Mouse (Mus musculus) myocyte (in vitro differentiated cells): ENCODE measurements around the gene Tbc1d10c. TPM values are rescaled to one million over a fixed set of nuclear protein-coding genes. Genes with fewer than 3 reads are reported as not detected.

ENCODE experiments used
- H3K27me3 ChIP-seq: one replicate; pipeline ENCODE4 v1.6.1; 2011; ENCODE audit not compliant: control insufficient read depth, insufficient read depth, insufficient read length
- H3K36me3 ChIP-seq: one replicate; pipeline ENCODE4 v1.6.1; 2011; ENCODE audit not compliant: control insufficient read depth, insufficient read depth
- H3K4me2 ChIP-seq: one replicate; pipeline ENCODE4 v1.6.1; 2011; ENCODE audit warnings: low read depth, control low read depth
- H3K4me3 ChIP-seq: one replicate; pipeline ENCODE4 v1.5.1; 2011; ENCODE audit warnings: mild to moderate bottlenecking, control low read depth, moderate library complexity
- H3K79me2 ChIP-seq: one replicate; pipeline ENCODE4 v1.6.1; 2011; ENCODE audit not compliant: control insufficient read depth, insufficient read depth
- H3ac ChIP-seq: one replicate; pipeline ENCODE4 v1.6.1; 2011; ENCODE audit not compliant: control insufficient read depth, insufficient read length
- CEBPB ChIP-seq: IDR thresholded peaks from 2 replicates; pipeline ENCODE4 v1.6.1; 2011; ENCODE audit warnings: mild to moderate bottlenecking, moderate library complexity; ENCODE audit not compliant: poor library complexity, insufficient read depth, severe bottlenecking
- E2F4 ChIP-seq: IDR thresholded peaks from one replicate; pipeline ENCODE4 v1.6.1; 2011; ENCODE audit warnings: mild to moderate bottlenecking, control low read depth, moderate library complexity; ENCODE audit not compliant: insufficient read depth
- MYOD1 ChIP-seq, 3 experiments: IDR thresholded peaks; one replicate each; pipeline ENCODE4 v1.6.1; 2011; ENCODE audit warnings: control low read depth in 2 of 3, low read depth in 2 of 3, mild to moderate bottlenecking in 2 of 3, moderate library complexity in 1 of 3; ENCODE audit not compliant: insufficient read length in 2 of 3, control insufficient read depth in 1 of 3
- MYOG ChIP-seq, 3 experiments: IDR thresholded peaks; one replicate each; pipeline ENCODE4 v1.6.1; 2011; ENCODE audit warnings: control low read depth in 2 of 3, low read depth in 2 of 3, mild to moderate bottlenecking in 2 of 3; ENCODE audit not compliant: insufficient read length in 2 of 3, control insufficient read depth in 1 of 3, insufficient read depth in 1 of 3
- POLR2A ChIP-seq: IDR thresholded peaks from one replicate; pipeline ENCODE4 v1.6.1; 2011; ENCODE audit warnings: low read depth, mild to moderate bottlenecking, control low read depth, moderate library complexity; ENCODE audit not compliant: insufficient read length
- POLR2AphosphoS2 ChIP-seq: IDR thresholded peaks from one replicate; pipeline ENCODE4 v1.6.1; 2011; ENCODE audit warnings: low read depth, control low read depth; ENCODE audit not compliant: insufficient read length
- REST ChIP-seq: IDR thresholded peaks from one replicate; pipeline ENCODE4 v1.6.1; 2011; ENCODE audit warnings: mild to moderate bottlenecking, control low read depth, moderate library complexity; ENCODE audit not compliant: insufficient read depth, insufficient read length
- SRF ChIP-seq: IDR thresholded peaks from one replicate; pipeline ENCODE4 v1.6.1; 2011; ENCODE audit warnings: low read depth; ENCODE audit not compliant: control insufficient read depth, insufficient read length
- TCF12 ChIP-seq: IDR thresholded peaks from one replicate; pipeline ENCODE4 v1.6.1; 2011; ENCODE audit warnings: mild to moderate bottlenecking, control low read depth; ENCODE audit not compliant: poor library complexity, insufficient read depth, severe bottlenecking
- TCF3 ChIP-seq: IDR thresholded peaks from one replicate; pipeline ENCODE4 v1.6.1; 2011; ENCODE audit warnings: low read depth, control low read depth; ENCODE audit not compliant: insufficient read length
- USF1 ChIP-seq: IDR thresholded peaks from one replicate; pipeline ENCODE4 v1.6.1; 2011; ENCODE audit warnings: low read depth, mild to moderate bottlenecking, control low read depth, moderate library complexity
- polyA plus RNA-seq: library from polyadenylated mRNA; unstranded; fragments of >200 nt; fragmentation: generic; extraction: Trizol; gene quantifications from one replicate; pipeline ENCODE4 v1.2.1, GENCODE M21; 2012; ENCODE audit warnings: missing spikeins

Gene Tbc1d10c
- polyA plus RNA-seq, 1 experiment, result 0.67 TPM

DNA sequence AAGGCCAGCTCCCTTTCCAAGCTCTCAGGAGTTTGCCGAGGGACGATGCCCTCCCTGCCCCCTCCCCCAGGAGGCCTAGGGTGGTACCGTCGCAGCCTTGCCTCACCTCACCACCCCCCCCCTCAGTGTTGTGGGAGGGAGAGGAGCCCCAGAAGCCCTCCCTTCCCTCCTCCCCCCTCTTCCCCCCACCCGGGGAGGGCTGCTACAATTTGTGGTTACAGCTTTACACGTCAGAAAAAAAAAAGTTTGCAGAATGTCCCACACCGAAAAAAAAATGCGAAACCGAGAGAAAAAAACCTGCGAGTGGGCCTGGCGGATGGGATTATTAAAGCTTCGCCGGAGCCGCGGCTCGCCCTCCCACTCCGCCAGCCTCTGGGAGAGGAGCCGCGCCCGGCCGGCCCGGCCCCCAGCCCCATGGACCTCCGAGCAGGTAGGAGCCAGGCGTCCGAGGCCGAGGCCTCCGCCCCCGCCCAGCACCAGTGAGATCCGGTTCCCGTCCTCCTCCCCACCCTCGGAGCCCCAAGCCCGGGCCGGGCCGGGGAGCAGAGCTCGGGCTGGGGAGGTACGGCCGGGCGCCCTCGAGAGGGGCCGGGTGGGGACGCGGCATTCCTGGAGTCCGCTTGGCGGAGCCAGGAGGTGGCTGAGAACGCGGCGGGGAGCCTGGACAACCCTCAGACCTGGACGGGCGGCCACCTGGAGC, 23.1 kb upstream of the Tbc1d10c start, which contains the start of the genes Clcf1 and AC109138.7:
TSS of gene Clcf1 (plus strand) at position 168 of the 700 bp plus-strand sequence.
TSS of gene AC109138.7 (plus strand) at position 287 of the 700 bp plus-strand sequence.
- Histone ChIP-seq H3K4me3 (peak within 1 kb of the TSS; percentile 39), H3K4me2 (peak within 1 kb of the TSS; percentile 93), H3K27me3 (no peaks in the 10 kb centered on the region), H3K36me3 (no peaks in the 10 kb centered on the region), H3K79me2 (peaks cover 28% of the 10 kb centered on the region), H3ac (peak within 1 kb of the TSS; percentile 83)
- no peak for TF ChIP-seq TCF12
- no peak for TF ChIP-seq CEBPB
- TF ChIP-seq TCF3, result no peak
- TF ChIP-seq MYOG (IDR thresholded peaks at IDR 0.05; ENCODE audit: control insufficient read depth in 1 of 3, insufficient read depth in 1 of 3, insufficient read length in 2 of 3, low read depth in 2 of 3), result no peak
- no peak for TF ChIP-seq USF1
- TF ChIP-seq MYOD1 (IDR thresholded peaks at IDR 0.05; ENCODE audit: control insufficient read depth in 1 of 3, insufficient read length in 2 of 3, low read depth in 2 of 3), result no peak
- no peak for TF ChIP-seq E2F4
- TF ChIP-seq POLR2A, result no peak

DNA sequence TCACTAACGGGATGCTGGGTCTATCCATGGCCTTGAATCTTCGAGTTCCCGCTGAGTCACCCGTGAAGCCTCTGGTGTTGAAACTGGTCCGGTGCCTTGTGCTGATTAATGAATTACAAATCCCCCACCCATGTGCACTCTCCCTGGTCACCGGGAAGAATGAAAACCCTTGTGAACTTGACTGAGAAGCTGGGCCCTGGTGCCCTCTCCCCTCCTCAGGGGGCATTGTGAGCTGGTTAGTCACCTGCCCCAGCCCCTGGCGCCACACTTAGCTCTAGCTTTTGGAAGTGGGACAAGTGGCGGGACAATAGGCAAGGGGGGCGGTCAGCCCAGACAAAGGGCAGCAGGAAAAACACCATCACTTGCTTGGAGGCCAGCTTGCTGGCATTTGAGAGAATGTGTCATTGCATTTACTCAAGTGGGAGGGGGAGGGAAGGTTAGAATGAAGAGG, 22.5 kb upstream of the Tbc1d10c start:
- Histone ChIP-seq H3K4me3 (peak overlapping the region; percentile 39), H3K79me2 (peaks cover 28% of the 10 kb centered on the region), H3K27me3 (no peaks in the 10 kb centered on the region), H3ac (peak overlapping the region; percentile 83), H3K36me3 (no peaks in the 10 kb centered on the region), H3K4me2 (peak overlapping the region; percentile 93)
- TF ChIP-seq TCF12, result no peak
- TF ChIP-seq POLR2A, result no peak

DNA sequence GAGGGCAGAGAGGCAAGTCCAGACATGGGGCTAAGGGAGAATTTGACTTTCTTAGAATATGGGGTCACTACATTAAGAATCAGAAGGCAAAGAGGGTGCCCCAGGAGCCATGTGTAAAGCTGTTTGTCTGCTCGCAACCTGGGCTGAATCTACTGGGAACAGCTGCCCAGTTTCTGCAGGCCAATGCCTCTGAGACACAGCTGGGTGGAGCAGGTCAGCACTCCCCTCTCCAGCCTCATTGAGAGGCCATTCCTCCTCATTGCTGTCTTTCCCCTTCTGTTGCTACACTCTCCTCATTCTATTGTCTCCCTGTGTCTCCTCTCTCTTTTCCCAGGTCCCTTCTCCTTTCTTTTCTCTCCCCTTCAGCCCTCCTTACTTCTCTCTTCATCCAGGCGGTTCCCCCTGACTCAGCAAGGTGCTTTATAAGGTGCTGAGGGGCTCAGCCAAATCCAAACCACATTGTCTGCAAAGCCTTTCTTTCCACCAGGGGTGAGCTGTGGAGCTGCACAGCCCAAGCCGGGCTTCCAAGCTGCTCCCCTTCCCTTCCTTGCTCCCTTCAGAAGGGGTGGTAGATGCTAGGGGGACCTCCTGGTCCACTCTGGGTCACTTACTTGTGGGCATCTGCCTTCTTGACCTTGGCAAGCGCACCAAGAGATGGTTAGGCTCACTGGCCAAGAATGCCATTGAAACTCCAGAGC, 21.0 kb upstream of the Tbc1d10c start:
- Histone ChIP-seq H3ac (no peak overlapping the region), H3K79me2 (peaks cover 16% of the 10 kb centered on the region), H3K4me2 (peak overlapping the region; percentile 20), H3K4me3 (no peak overlapping the region), H3K36me3 (no peaks in the 10 kb centered on the region), H3K27me3 (no peaks in the 10 kb centered on the region)
- TF ChIP-seq E2F4 (no peak), TCF12 (no peak), MYOG (IDR thresholded peaks at IDR 0.05; ENCODE audit: control insufficient read depth in 1 of 3, insufficient read depth in 1 of 3, insufficient read length in 2 of 3, low read depth in 2 of 3) (peak in 1 of 3 experiments; percentile 29), SRF (no peak), POLR2A (no peak)

DNA sequence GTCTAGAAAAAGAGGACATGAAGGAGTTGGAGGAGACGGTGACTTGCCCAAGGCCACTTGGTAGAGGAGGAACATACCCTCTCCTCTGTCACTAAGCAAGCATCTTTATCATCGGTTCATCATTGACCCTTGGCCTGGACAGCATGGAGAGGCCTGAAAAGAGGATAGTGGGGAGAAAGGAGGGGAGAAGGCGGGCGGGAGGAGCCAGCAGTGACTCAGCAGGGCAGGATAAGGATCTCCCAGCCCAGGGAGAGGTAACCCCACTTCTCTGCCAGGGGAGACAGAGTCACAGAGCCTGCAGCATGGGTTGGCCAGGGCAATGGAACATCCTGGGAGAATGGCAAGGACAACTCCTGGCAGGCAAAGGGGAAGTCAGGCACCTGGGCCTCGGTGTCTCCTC, 17.5 kb upstream of the Tbc1d10c start:
- Histone ChIP-seq H3K4me3 (no peak overlapping the region), H3ac (no peak overlapping the region), H3K27me3 (no peaks in the 10 kb centered on the region), H3K79me2 (no peaks in the 10 kb centered on the region), H3K4me2 (no peak overlapping the region), H3K36me3 (no peaks in the 10 kb centered on the region)
- TF ChIP-seq E2F4 (no peak), TCF12 (no peak), MYOG (IDR thresholded peaks at IDR 0.05; ENCODE audit: control insufficient read depth in 1 of 3, insufficient read depth in 1 of 3, insufficient read length in 2 of 3, low read depth in 2 of 3) (no peak), CEBPB (no peak), REST (no peak), USF1 (no peak), SRF (no peak), MYOD1 (IDR thresholded peaks at IDR 0.05; ENCODE audit: control insufficient read depth in 1 of 3, insufficient read length in 2 of 3, low read depth in 2 of 3) (no peak), TCF3 (no peak), POLR2A (no peak), POLR2AphosphoS2 (no peak)

DNA sequence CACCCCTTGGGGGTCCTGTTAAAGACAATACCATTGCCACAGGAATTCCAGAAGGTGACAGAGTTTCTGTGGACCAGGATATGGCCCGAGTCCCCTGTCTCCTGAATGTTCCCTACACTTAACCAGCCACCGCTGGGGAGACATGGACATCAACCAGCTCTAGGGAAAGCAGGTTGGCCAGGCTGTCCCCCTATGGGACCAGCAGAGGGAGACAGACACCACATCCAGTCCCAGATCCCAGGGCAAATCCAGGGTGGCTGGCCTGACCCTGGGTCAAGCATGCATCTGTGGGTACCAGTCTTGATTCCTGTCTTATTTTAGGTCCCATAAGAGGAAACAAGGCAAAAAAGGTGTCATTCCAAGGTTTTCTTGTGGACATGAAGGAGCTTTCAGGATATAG, 15.9 kb upstream of the Tbc1d10c start:
- TF ChIP-seq TCF12, result no peak
- TF ChIP-seq POLR2AphosphoS2, result peak; percentile 20
- TF ChIP-seq MYOD1 (IDR thresholded peaks at IDR 0.05; ENCODE audit: control insufficient read depth in 1 of 3, insufficient read length in 2 of 3, low read depth in 2 of 3), result no peak
- no peak for TF ChIP-seq REST
- no peak for TF ChIP-seq POLR2A
- TF ChIP-seq MYOG (IDR thresholded peaks at IDR 0.05; ENCODE audit: control insufficient read depth in 1 of 3, insufficient read depth in 1 of 3, insufficient read length in 2 of 3, low read depth in 2 of 3), result no peak
- Histone ChIP-seq H3K79me2 (no peaks in the 10 kb centered on the region), H3ac (no peak overlapping the region), H3K36me3 (no peaks in the 10 kb centered on the region), H3K27me3 (no peaks in the 10 kb centered on the region), H3K4me3 (no peak overlapping the region), H3K4me2 (no peak overlapping the region)
